Mouse (Mus musculus): ENCODE measurements around the gene Syndig1. TPM values are rescaled to one million over a fixed set of nuclear protein-coding genes. Genes with fewer than 3 reads are reported as not detected.
A peak's percentile ranks its signal among the peaks of the same experiment; 100 is the strongest.

The Syndig1 gene
- polyA plus RNA-seq (2014; fragmentation: Nextera tagmentation; extraction: Ambion mirVana), result 9.8 and 11.4 TPM in 2 replicates

GRCm38 (mm10) chr2:149828911-149829310, at the start of gene Syndig1:
Gene Syndig1 (plus strand): TSS chr2:149829211.
- Histone ChIP-seq H3K36me3 (ENCODE audit: control insufficient read depth, insufficient read depth, low read length) (no peaks in the 10 kb centered on the region), H3K27me3 (replicated peaks; ENCODE audit: control insufficient read depth, insufficient read depth, low read length) (peaks cover 47% of the 10 kb centered on the region), H3K9ac (ENCODE audit: low read length) (peak within 1 kb of the TSS; percentile 46; the same call in 1 of the 2 replicates), H3K27ac (ENCODE audit: low read depth) (no peak within 1 kb of the TSS), H3K9me3 (ENCODE audit: control insufficient read depth, low read length) (no peaks in the 10 kb centered on the region), H3K4me1 (replicated peaks; ENCODE audit: control insufficient read depth, insufficient read depth, low read length) (0 out of 2 replicates have a peak, but pooled peaks cover 5% of the 10 kb centered on the region), H3K4me3 (ENCODE audit: low read depth, low read length) (peak within 1 kb of the TSS; percentile 50), H3K4me2 (ENCODE audit: low read length) (peak within 1 kb of the TSS; percentile 91)
- DNase-seq (ENCODE audit: low spot score) (no peak), ATAC-seq (replicated peaks; ENCODE audit: low FRiP score, low TSS enrichment, low read depth) (no peak)
- WGBS, result 58% methylated on average over 2 of the region's 2 CpGs

GRCm38 (mm10) chr2:149798613-149799012, 30.4 kb upstream of the Syndig1 start:
- H3K4me1 ChIP-seq (replicated peaks; ENCODE audit: control insufficient read depth, insufficient read depth, low read length), result no peaks in the 10 kb centered on the region
- H3K4me2 ChIP-seq (ENCODE audit: low read length), result no peak overlapping the region
- no peak overlapping the region for H3K4me3 ChIP-seq (ENCODE audit: low read depth, low read length)
- no peak overlapping the region for H3K9ac ChIP-seq (ENCODE audit: low read length)
- ATAC-seq (replicated peaks; ENCODE audit: low FRiP score, low TSS enrichment, low read depth) (peak; percentile 83), DNase-seq (ENCODE audit: low spot score) (no peak)
- no peak overlapping the region for H3K27ac ChIP-seq (ENCODE audit: low read depth)
- no peaks in the 10 kb centered on the region for H3K36me3 ChIP-seq (ENCODE audit: control insufficient read depth, insufficient read depth, low read length)
- WGBS, result 28% methylated on average over 3 of the region's 3 CpGs
- H3K9me3 ChIP-seq (ENCODE audit: control insufficient read depth, low read length), result no peaks in the 10 kb centered on the region
- no peaks in the 10 kb centered on the region for H3K27me3 ChIP-seq (replicated peaks; ENCODE audit: control insufficient read depth, insufficient read depth, low read length)

- WGBS, result 88% methylated on average over 3 of the region's 3 CpGs
- no peak for ATAC-seq (replicated peaks; ENCODE audit: low FRiP score, low TSS enrichment, low read depth)
- no peak for DNase-seq (ENCODE audit: low spot score)
Observed at GRCm38 (mm10) chr2:149804599-149805140, 24.3 kb upstream of the Syndig1 start.

GRCm38 (mm10) chr2:149805256-149805655, 23.8 kb upstream of the Syndig1 start:
- ATAC-seq (replicated peaks; ENCODE audit: low FRiP score, low TSS enrichment, low read depth), result no peak
- no peak for DNase-seq (ENCODE audit: low spot score)
- Histone ChIP-seq H3K27me3 (replicated peaks; ENCODE audit: control insufficient read depth, insufficient read depth, low read length) (no peaks in the 10 kb centered on the region), H3K9me3 (ENCODE audit: control insufficient read depth, low read length) (no peaks in the 10 kb centered on the region), H3K4me1 (replicated peaks; ENCODE audit: control insufficient read depth, insufficient read depth, low read length) (no peaks in the 10 kb centered on the region), H3K9ac (ENCODE audit: low read length) (no peak overlapping the region), H3K36me3 (ENCODE audit: control insufficient read depth, insufficient read depth, low read length) (no peaks in the 10 kb centered on the region), H3K4me2 (ENCODE audit: low read length) (no peak overlapping the region), H3K27ac (ENCODE audit: low read depth) (no peak overlapping the region), H3K4me3 (ENCODE audit: low read depth, low read length) (no peak overlapping the region)
- 90% methylated on average over 2 of the region's 2 CpGs for WGBS

More at GRCm38 (mm10) chr2:149804599-149805140, 24.3 kb upstream of the Syndig1 start:
- H3K4me1 ChIP-seq (replicated peaks; ENCODE audit: control insufficient read depth, insufficient read depth, low read length), result no peaks in the 10 kb centered on the region
- H3K27me3 ChIP-seq (replicated peaks; ENCODE audit: control insufficient read depth, insufficient read depth, low read length), result no peaks in the 10 kb centered on the region
- H3K27ac ChIP-seq (ENCODE audit: low read depth), result no peak overlapping the region
- no peak overlapping the region for H3K9ac ChIP-seq (ENCODE audit: low read length)
- H3K9me3 ChIP-seq (ENCODE audit: control insufficient read depth, low read length), result no peaks in the 10 kb centered on the region
- H3K4me2 ChIP-seq (ENCODE audit: low read length), result no peak overlapping the region
- H3K4me3 ChIP-seq (ENCODE audit: low read depth, low read length), result no peak overlapping the region
- H3K36me3 ChIP-seq (ENCODE audit: control insufficient read depth, insufficient read depth, low read length), result no peaks in the 10 kb centered on the region

GRCm38 (mm10) chr2:149812899-149813298, 16.1 kb upstream of the Syndig1 start:
- H3K9me3 ChIP-seq (ENCODE audit: control insufficient read depth, low read length), result no peaks in the 10 kb centered on the region
- no peak overlapping the region for H3K4me3 ChIP-seq (ENCODE audit: low read depth, low read length)
- H3K27me3 ChIP-seq (replicated peaks; ENCODE audit: control insufficient read depth, insufficient read depth, low read length), result no peaks in the 10 kb centered on the region
- no peak overlapping the region for H3K27ac ChIP-seq (ENCODE audit: low read depth)
- WGBS, result 69% methylated on average over 2 of the region's 2 CpGs
- no peak overlapping the region for H3K4me2 ChIP-seq (ENCODE audit: low read length)
- ATAC-seq (replicated peaks; ENCODE audit: low FRiP score, low TSS enrichment, low read depth), result no peak
- no peaks in the 10 kb centered on the region for H3K4me1 ChIP-seq (replicated peaks; ENCODE audit: control insufficient read depth, insufficient read depth, low read length)
- no peak overlapping the region for H3K9ac ChIP-seq (ENCODE audit: low read length)
- DNase-seq (ENCODE audit: low spot score), result no peak
- no peaks in the 10 kb centered on the region for H3K36me3 ChIP-seq (ENCODE audit: control insufficient read depth, insufficient read depth, low read length)

GRCm38 (mm10) chr2:149818395-149818794, 10.6 kb upstream of the Syndig1 start:
- H3K9ac ChIP-seq (ENCODE audit: low read length), result no peak overlapping the region
- WGBS, result 54% methylated on average over 3 of the region's 3 CpGs
- ATAC-seq (replicated peaks; ENCODE audit: low FRiP score, low TSS enrichment, low read depth), result no peak

GRCm38 (mm10) chr2:149819751-149820150, 9.3 kb upstream of the Syndig1 start:
- H3K27me3 ChIP-seq (replicated peaks; ENCODE audit: control insufficient read depth, insufficient read depth, low read length), result no peaks in the 10 kb centered on the region
- no peaks in the 10 kb centered on the region for H3K36me3 ChIP-seq (ENCODE audit: control insufficient read depth, insufficient read depth, low read length)
- no peak overlapping the region for H3K4me3 ChIP-seq (ENCODE audit: low read depth, low read length)
- H3K9ac ChIP-seq (ENCODE audit: low read length), result no peak overlapping the region
- DNase-seq (ENCODE audit: low spot score), result peak; percentile 15
- WGBS, result 86% methylated on average over 3 of the region's 3 CpGs
- no peak overlapping the region for H3K27ac ChIP-seq (ENCODE audit: low read depth)
- no peak for ATAC-seq (replicated peaks; ENCODE audit: low FRiP score, low TSS enrichment, low read depth)
- H3K9me3 ChIP-seq (ENCODE audit: control insufficient read depth, low read length), result no peaks in the 10 kb centered on the region
- no peaks in the 10 kb centered on the region for H3K4me1 ChIP-seq (replicated peaks; ENCODE audit: control insufficient read depth, insufficient read depth, low read length)
- H3K4me2 ChIP-seq (ENCODE audit: low read length), result no peak overlapping the region

More at GRCm38 (mm10) chr2:149818395-149818794, 10.6 kb upstream of the Syndig1 start:
- no peak overlapping the region for H3K27ac ChIP-seq (ENCODE audit: low read depth)
- no peaks in the 10 kb centered on the region for H3K9me3 ChIP-seq (ENCODE audit: control insufficient read depth, low read length)
- no peak overlapping the region for H3K4me2 ChIP-seq (ENCODE audit: low read length)
- no peak overlapping the region for H3K4me3 ChIP-seq (ENCODE audit: low read depth, low read length)
- no peaks in the 10 kb centered on the region for H3K36me3 ChIP-seq (ENCODE audit: control insufficient read depth, insufficient read depth, low read length)
- H3K4me1 ChIP-seq (replicated peaks; ENCODE audit: control insufficient read depth, insufficient read depth, low read length), result no peaks in the 10 kb centered on the region
- no peaks in the 10 kb centered on the region for H3K27me3 ChIP-seq (replicated peaks; ENCODE audit: control insufficient read depth, insufficient read depth, low read length)
- DNase-seq (ENCODE audit: low spot score), result no peak

GRCm38 (mm10) chr2:149820201-149820600, 8.8 kb upstream of the Syndig1 start:
- peak; percentile 41 for DNase-seq (ENCODE audit: low spot score)
- no peaks in the 10 kb centered on the region for H3K4me1 ChIP-seq (replicated peaks; ENCODE audit: control insufficient read depth, insufficient read depth, low read length)
- no peak overlapping the region for H3K9ac ChIP-seq (ENCODE audit: low read length)
- no peaks in the 10 kb centered on the region for H3K9me3 ChIP-seq (ENCODE audit: control insufficient read depth, low read length)
- no peak overlapping the region for H3K4me2 ChIP-seq (ENCODE audit: low read length)
- H3K27me3 ChIP-seq (replicated peaks; ENCODE audit: control insufficient read depth, insufficient read depth, low read length), result no peaks in the 10 kb centered on the region
- WGBS, result 31% methylated on average over 2 of the region's 2 CpGs
- H3K27ac ChIP-seq (ENCODE audit: low read depth), result no peak overlapping the region
- H3K36me3 ChIP-seq (ENCODE audit: control insufficient read depth, insufficient read depth, low read length), result no peaks in the 10 kb centered on the region
- H3K4me3 ChIP-seq (ENCODE audit: low read depth, low read length), result no peak overlapping the region
- no peak for ATAC-seq (replicated peaks; ENCODE audit: low FRiP score, low TSS enrichment, low read depth)

GRCm38 (mm10) chr2:149829955-149830535, 1.0 kb downstream of the Syndig1 start:
- DNase-seq (ENCODE audit: low spot score) (peak; percentile 57), ATAC-seq (replicated peaks; ENCODE audit: low FRiP score, low TSS enrichment, low read depth) (no peak; the same call in 1 of the 2 replicates)
- H3K27ac ChIP-seq (ENCODE audit: low read depth), result no peak overlapping the region
- H3K4me1 ChIP-seq (replicated peaks; ENCODE audit: control insufficient read depth, insufficient read depth, low read length), result 0 out of 2 replicates have a peak, but pooled peaks cover 5% of the 10 kb centered on the region
- peak overlapping the region; percentile 50 for H3K4me3 ChIP-seq (ENCODE audit: low read depth, low read length)
- H3K36me3 ChIP-seq (ENCODE audit: control insufficient read depth, insufficient read depth, low read length), result no peaks in the 10 kb centered on the region
- H3K27me3 ChIP-seq (replicated peaks; ENCODE audit: control insufficient read depth, insufficient read depth, low read length), result peaks cover 47% of the 10 kb centered on the region
- no peaks in the 10 kb centered on the region for H3K9me3 ChIP-seq (ENCODE audit: control insufficient read depth, low read length)
- peak overlapping the region; percentile 46 for H3K9ac ChIP-seq (ENCODE audit: low read length)
- H3K4me2 ChIP-seq (ENCODE audit: low read length), result peak overlapping the region; percentile 91
- WGBS, result 2% methylated on average over 26 of the region's 26 CpGs

Measured in intestine, embryonic 14.5 days (tissue).